Mouse (Mus musculus): ENCODE results near the gene Crocc2. TPM values are rescaled to one million over a fixed set of nuclear protein-coding genes. Genes with fewer than 3 reads are reported as not detected.

Crocc2 gene
- total and polyA plus RNA-seq, 3 experiments = not detected

GRCm38 (mm10) chr1:93176525-93177332 lies 8.2 kb downstream of the Crocc2 start (continued):
- no peak for TF ChIP-seq MEF2A (IDR thresholded peaks at IDR 0.05; ENCODE audit: extremely low read depth, insufficient replicate concordance, low read depth, low read length, poor library complexity, severe bottlenecking)

- Histone ChIP-seq H3K27ac (ENCODE audit: control insufficient read depth, low read depth, low read length) (no peak overlapping the region), H3K36me3 (ENCODE audit: control insufficient read depth in 1 of 2, insufficient read depth in 2 of 2, low read length in 2 of 2) (no peaks in the 10 kb centered on the region), H3K4me1 (ENCODE audit: control insufficient read depth in 1 of 2, insufficient read depth in 2 of 2, low read length in 2 of 2) (no peaks in the 10 kb centered on the region), H3K9ac (ENCODE audit: control insufficient read depth, low read depth, low read length, poor library complexity, severe bottlenecking) (no peak overlapping the region), H3K4me3 (ENCODE audit: control insufficient read depth in 1 of 2, insufficient read depth in 1 of 2, low read depth in 2 of 2, low read length in 2 of 2) (no peak overlapping the region), H3K79me2 (ENCODE audit: control insufficient read depth, insufficient read depth, low read length, poor library complexity) (no peaks in the 10 kb centered on the region), H3K27me3 (ENCODE audit: control insufficient read depth in 1 of 2, insufficient read depth in 2 of 2, low read length in 2 of 2) (no peaks in the 10 kb centered on the region), H3K9me3 (replicated peaks; ENCODE audit: insufficient read depth, low read length) (no peaks in the 10 kb centered on the region)
- DNase-seq (ENCODE audit: low read depth, low spot score) = no peak
- no peak for TF ChIP-seq ZNF384 (IDR thresholded peaks at IDR 0.05; ENCODE audit: low read depth, low read length)
- no peak for TF ChIP-seq UBTF (IDR thresholded peaks at IDR 0.05; ENCODE audit: borderline replicate concordance, insufficient read depth, low read depth, low read length)
- no peak for TF ChIP-seq RAD21 (IDR thresholded peaks at IDR 0.05; ENCODE audit: low read depth, low read length)
- no peak for TF ChIP-seq ZKSCAN1 (IDR thresholded peaks at IDR 0.05; ENCODE audit: low read depth, low read length)
- no peak for TF ChIP-seq MAFK (IDR thresholded peaks at IDR 0.05; ENCODE audit: borderline replicate concordance, low read depth, low read length)
- TF ChIP-seq SMC3 (IDR thresholded peaks at IDR 0.05; ENCODE audit: low read depth, low read length) = no peak
- no peak for TF ChIP-seq CHD1 (IDR thresholded peaks at IDR 0.05; ENCODE audit: low read depth, low read length)
- no peak for TF ChIP-seq RCOR1 (IDR thresholded peaks at IDR 0.05; ENCODE audit: low read depth, low read length)
- no peak for TF ChIP-seq CTCF (IDR thresholded peaks at IDR 0.05 in 2 of 3, conservative IDR thresholded peaks at IDR 0.05 in 1 of 3; ENCODE audit: control insufficient read depth in 1 of 3, insufficient read depth in 1 of 3, low read depth in 2 of 3, low read length in 3 of 3, poor library complexity in 1 of 3, severe bottlenecking in 1 of 3)
- TF ChIP-seq EP300 (IDR thresholded peaks at IDR 0.05; ENCODE audit: low read depth in 1 of 2, low read length in 2 of 2) = no peak
- TF ChIP-seq USF2 (IDR thresholded peaks at IDR 0.05; ENCODE audit: borderline replicate concordance in 1 of 2, insufficient read depth in 1 of 2, low read depth in 1 of 2, low read length in 2 of 2) = no peak
- TF ChIP-seq JUND (IDR thresholded peaks at IDR 0.05; ENCODE audit: low read depth, low read length) = no peak
- no peak for TF ChIP-seq MXI1 (IDR thresholded peaks at IDR 0.05; ENCODE audit: low read depth, low read length)
- TF ChIP-seq CHD2 (IDR thresholded peaks at IDR 0.05; ENCODE audit: low read length) = no peak
- no peak for TF ChIP-seq POLR2AphosphoS5 (IDR thresholded peaks at IDR 0.05; ENCODE audit: borderline replicate concordance, low read depth, low read length)
- no peak for TF ChIP-seq ZC3H11A (IDR thresholded peaks at IDR 0.05; ENCODE audit: low read depth, low read length)
- TF ChIP-seq MYB (IDR thresholded peaks at IDR 0.05; ENCODE audit: low read depth, low read length) = no peak
- TF ChIP-seq MAZ (IDR thresholded peaks at IDR 0.05; ENCODE audit: low read depth, low read length) = no peak
Observed at GRCm38 (mm10) chr1:93182281-93182680, 13.8 kb downstream of the Crocc2 start.
